Mouse (Mus musculus) layer of hippocampus, postnatal 25 days (tissue): Measurements from ENCODE around the gene Ptpn9. TPM values are rescaled to one million over a fixed set of nuclear protein-coding genes. Genes with fewer than 3 reads are reported as not detected.
A peak's percentile ranks its signal among the peaks of the same experiment; 100 is the strongest.

Experiments
- DNase-seq, 2 experiments: peaks; one replicate each; pipeline ENCODE4 v3.0.0; 2022; ENCODE audit warnings: mixed read lengths in 2 of 2, low spot score in 1 of 2; ENCODE audit errors: extremely low spot score in 1 of 2
- total RNA-seq, 2 experiments: library from RNA; stranded (reverse); gene quantifications; 2 replicates each; pipeline ENCODE4 v1.2.3; 2021

Gene Ptpn9
- total RNA-seq, 2 experiments from 2014 or later = 29.2 to 30.9 TPM

DNA sequence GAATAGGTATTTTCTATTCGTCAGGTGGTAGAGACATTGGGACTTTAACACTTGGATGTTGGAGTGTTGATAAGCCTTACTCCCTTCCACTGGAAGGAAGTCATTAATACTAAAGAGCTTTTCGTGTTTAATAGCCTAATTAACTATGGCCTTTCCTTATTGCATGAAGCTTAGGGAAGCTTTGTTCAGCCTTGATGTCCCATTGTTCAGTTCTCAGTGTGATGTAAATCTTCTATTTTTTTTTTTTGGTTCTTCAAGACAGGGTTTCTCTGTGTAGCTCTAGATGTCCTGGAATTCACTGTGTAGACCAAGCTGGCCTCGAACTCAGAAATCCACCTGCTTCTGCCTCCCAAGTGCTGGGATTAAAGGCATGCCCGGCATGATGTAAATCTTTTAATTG lies 18.2 kb downstream of the Ptpn9 start:
- no peak for DNase-seq

DNA sequence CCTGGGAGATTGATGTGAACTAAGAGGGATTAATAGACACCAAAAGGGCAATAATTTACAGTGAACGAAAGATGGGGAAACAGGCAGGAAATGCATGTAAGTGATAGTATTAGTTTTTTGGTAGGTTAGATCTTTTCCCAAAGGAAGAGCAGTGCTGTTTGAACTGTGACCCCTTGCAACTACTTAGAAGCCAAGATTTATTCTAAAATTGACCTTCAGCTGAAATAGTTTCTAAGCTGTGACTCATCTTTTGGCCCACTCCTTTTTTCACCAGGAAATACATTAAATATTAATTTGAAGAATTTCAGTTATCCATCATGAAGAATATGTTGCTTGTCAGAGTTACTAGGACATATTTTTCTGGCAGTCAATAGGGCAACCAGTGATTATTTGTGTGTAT lies 19.0 kb downstream of the Ptpn9 start:
- DNase-seq = no peak

DNA sequence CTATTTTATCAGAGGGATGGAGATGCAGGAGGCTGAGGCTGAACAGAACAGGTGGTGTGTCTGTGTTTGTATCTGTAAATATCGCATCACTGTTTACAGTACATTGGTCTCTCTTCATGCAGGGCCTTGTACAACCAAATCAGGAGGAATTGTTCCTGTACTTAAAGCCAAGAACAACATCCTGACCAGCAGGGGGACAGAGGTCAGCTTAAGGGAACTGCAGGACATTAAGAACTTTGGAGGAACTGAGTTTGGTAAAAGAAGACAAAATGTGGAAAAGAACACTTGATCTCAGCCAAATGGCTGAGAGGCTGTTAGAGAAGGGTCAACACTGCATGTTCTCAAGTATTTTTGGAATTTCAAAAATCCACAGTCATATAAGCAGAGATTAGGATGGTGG lies 20.0 kb downstream of the Ptpn9 start:
- DNase-seq = no peak

DNA sequence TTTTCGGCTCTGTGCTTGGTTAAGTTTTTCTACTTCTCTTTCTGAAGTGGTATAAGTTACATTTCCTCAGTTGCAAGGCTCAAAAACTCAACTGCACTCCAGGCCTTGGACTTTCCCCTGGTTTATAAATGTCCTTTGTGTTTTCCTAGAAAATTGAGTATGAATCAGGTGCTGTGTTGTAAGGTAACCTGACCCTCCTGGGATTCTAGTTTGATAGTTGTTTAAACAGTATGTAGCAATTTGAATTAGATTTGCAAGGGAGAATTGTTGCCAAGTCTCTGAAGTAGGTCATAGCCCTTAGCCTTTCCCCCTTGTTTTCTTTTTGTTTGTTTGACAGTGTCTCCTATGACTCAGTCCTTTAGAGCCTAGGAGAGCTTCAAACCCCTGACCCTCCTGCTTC lies 22.9 kb downstream of the Ptpn9 start:
- DNase-seq = no peak

DNA sequence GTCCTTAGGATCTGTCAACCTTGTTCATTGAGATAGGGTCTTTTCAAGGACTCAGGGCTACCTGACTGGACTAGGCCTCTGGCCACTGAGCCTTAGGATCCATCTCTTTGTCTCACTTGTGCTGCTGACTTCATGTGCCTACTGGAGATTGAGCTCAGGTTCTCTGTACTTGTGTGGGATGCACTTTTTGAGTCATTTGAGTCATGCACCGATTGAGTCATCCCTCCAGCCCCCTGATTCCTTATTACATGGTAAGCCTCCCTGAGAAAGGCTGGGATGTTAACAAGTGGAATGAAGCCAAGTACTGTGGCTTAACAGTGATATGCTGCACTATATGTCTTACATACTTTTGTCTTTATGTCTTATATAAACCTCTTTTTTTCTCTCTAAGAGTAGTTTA lies 37.0 kb downstream of the Ptpn9 start:
- no peak for DNase-seq

DNA sequence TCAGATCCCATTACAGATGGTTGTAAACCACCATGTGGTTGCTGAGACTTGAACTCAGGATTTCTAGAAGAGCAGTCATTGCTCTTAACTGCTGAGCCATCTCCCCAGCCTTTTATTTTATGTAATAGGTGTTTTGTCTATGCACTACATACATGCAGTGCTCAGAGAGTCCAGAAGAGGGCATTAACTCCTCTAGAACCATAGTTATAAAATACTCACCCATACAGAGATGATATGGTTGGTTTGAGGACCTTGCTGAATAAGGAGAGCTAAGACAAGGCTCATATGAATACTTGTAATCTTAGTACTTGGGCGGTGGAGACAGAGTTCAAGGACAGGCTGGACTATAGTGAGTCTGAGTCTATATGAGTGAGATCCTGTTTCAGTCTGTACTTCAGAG lies 61.5 kb downstream of the Ptpn9 start:
- DNase-seq = peak in 1 of 2 experiments; percentile 54

DNA sequence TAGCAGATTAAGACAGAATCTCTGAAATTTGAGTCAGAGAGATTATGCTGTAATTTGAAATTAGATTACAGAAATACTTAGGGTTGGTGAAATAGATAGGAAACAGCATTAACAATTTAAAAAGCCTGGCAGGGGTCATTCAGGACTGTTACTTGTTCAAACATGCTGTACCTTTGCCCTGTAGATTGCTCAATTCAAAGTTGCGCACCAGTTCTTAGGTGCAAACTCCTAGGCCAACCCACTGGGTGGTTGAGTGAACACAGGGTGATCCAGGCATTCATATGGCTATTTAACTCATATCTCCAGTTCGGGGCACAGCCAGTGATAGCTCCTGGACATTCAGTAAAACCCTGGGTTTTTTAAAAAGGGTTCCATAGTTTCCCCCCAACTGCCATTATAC lies 69.4 kb downstream of the Ptpn9 start:
- DNase-seq = no peak

DNA sequence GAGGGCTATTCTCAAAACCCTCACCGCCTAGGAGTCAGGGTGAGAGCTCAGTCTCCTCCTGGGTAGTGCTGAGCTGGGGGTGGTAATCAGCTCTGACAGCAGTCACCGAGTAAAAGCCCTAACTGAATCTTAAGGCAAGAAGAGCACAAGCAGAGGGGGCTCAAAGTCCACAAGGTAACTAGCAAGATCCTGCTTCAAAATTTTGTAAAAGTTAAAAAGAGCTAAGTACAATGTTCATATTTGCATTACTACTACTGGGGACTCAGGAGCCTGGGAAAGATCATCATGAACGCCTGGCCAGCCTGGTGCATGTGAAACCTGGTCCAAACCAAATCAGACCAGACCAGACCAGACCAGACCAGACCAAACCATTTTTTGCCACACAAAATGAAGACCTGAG lies 73.5 kb downstream of the Ptpn9 start:
- no peak for DNase-seq

DNA sequence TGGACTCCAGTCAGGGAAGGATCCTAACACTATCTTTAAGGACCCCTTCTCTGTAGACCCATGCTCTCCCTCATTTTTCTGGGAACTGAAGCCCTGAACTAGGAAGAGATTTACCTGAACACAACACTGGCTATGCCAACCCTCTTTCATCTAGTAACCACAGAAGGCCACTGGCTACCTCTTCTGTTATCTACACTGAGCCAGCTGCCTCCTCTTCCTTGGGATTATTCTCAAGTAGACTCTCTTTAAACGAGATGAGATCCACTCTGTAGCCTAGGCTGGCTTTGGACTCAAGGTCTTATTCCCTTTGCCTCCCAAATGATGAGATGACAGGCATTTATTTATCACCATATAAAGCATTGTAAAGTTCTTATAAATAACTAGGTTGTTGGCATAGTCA lies 75.5 kb downstream of the Ptpn9 start:
- no peak for DNase-seq

DNA sequence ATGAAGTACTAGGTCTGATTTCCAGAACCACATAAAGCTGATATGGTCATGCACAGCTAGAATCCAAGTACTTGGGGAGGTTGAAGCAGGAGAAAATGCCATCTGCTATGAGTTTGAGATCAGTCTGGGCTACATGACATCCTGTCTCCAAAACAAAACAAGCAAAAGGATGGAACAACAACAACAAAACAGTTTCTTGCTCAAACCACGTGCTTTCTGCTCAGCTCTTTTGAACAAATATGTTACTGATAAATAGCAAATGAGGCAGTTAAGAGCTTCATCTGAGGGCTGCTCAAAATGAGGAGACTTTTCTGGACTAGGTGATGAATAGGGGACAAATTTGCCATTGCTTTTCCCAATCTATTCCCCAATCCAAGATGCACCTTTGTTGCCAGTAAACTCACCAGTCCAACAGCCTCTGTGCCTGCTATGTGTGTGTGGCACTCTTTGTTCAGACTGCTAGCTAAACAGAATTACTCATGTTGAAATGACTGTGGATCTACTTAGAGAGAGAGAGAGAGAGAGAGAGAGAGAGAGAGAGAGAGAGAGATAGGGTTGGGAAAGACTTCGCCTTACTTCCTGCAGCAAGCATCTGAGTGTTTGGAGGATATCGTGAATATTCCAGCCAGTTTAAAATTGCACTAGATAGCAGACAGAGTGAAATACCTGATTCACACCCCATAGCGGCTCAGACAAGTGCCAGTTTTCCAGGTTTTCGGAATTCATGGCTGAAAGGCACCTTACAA lies 76.2 kb downstream of the Ptpn9 start:
- no peak for DNase-seq

DNA sequence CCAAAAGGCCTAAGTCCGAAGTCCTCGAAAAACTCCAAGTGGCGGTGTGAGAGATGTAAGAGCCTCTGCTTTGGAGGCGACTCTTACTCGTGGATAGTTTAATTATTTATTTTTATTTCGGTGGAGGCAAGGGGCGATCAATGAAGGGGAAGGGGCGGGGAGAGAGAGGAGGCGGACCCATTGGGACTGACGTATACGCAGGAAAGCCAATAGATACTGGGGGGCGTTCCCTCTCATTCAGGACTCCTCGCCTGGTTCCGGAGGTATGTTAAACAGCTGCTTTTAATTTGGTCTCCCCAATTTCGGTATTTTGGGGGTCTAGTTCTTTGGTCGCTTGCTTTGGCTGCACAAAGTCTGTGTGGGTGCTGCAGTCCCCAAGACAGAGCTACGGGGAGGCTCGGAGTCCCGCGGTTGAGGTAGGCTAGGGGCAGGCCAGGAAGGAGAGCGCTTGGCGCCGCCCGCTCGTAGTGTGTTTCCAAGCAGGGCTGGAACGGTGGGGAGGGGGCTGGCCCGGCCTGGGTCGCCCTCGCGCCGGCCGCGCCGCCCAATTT lies 77.2 kb downstream of the Ptpn9 start, which contains the start of gene Sin3a:
TSS of gene Sin3a (plus strand) at position 240 of the 551 bp plus-strand sequence.
- DNase-seq = peak; percentile 44 to 59

DNA sequence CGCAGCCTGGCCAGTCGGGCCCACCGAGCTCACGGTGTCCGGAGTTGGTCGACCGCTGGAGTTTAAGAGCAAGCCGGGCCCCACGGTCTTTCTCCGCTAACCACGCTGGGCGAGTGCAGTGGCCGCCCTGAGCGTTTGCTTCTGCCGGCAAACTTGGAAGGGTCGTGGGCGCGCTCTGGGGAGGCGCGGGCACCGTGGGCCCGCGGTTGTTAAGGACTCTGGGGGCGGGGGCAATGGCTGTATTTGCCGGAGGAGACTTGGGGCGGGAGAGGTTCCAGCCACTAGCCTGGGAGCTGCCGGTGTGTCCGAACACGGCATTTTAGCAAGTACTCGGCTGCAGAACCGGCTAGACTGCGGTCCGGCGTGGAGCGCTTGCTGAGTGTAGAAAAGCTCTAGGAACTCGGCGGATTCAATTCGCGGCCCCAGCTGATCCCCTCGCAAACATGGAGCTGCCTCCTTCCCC lies 77.8 kb downstream of the Ptpn9 start:
- DNase-seq = no peak

DNA sequence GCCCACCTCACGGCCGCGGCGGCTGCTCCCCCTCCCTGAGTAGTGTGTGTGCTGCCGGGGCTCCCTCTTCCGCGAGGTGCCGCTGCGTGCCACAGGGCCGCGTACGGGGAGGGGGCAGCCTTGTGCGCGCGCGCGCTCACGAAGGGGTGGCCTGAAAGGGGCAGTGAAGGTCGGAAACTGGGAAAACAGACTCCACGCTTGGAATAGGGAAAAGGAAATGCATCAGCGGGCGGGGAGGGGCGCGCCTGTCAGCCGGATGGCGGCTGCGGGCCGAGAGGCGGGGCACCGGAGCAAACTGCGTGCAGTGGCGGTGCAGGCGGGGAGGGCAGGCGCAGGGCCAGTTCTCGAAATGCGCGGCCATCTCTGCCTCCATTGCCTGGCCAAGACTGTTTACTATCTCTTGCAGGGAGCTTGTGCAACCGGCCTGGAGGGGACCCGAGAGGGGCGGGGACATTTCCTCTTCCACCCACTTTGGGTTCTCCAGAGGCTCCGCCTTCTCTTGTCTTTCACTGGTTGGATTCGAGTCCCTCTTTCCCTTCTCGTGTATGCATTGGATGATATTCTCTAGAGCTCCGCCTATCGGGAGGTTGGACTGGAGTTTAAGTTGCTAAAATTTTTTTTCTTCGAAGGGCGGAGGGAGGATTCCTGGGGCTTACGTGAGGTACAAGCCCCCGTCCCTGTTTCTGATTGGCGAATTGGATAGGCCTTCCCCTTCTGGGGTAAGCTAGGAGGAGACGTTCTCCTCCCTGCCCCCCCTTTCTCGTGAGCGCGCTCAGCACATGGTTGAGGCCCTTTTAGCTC lies 78.5 kb downstream of the Ptpn9 start:
- peak; percentile 74 to 79 for DNase-seq

DNA sequence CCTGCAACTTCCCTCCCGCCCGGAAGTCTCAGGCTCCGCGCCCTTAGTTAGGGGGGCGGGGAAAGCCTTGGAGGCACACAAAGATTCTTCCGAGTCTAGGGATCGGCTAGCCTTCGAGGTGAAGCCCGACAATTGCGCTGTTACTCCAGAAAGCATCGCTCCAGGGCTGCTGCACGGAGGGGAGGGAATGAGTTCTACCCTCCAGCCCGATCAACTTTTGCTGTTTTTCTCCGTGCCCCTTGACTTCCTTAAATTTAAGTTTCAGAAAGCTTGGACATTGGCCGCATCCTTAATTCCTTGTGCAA lies 79.0 kb downstream of the Ptpn9 start:
- no peak for DNase-seq

DNA sequence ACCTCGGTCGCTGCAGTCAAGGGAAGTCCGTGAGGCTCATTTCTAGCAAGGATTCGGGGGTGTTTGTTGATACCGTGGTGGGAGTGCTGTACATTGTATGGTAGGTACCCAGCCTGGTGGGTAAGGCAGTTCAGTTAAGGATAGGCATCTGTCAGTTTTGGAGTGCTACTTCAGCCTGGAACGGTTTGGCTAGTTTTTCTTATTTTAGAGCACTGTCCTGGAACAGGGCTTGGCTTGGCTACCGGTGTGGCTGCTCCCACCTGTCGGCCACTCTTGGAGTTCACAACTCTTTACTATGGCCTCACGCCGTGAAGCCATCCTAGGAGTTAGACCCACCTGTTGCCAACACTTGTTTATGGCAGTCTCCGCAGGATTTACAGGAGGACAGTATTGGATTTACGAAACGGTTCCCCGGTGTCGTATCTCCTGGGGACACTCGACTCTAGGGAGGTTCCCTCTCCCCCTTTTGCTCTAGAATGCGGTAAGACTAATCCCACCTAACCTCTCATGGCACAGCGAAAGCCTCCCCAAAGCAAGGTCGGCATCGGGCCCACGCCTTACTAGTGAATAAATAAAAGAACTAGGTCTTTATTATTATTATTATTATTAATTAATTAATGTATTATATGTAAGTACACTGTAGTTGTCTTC lies 79.6 kb downstream of the Ptpn9 start:
- peak in 1 of 2 experiments; percentile 10 for DNase-seq

DNA sequence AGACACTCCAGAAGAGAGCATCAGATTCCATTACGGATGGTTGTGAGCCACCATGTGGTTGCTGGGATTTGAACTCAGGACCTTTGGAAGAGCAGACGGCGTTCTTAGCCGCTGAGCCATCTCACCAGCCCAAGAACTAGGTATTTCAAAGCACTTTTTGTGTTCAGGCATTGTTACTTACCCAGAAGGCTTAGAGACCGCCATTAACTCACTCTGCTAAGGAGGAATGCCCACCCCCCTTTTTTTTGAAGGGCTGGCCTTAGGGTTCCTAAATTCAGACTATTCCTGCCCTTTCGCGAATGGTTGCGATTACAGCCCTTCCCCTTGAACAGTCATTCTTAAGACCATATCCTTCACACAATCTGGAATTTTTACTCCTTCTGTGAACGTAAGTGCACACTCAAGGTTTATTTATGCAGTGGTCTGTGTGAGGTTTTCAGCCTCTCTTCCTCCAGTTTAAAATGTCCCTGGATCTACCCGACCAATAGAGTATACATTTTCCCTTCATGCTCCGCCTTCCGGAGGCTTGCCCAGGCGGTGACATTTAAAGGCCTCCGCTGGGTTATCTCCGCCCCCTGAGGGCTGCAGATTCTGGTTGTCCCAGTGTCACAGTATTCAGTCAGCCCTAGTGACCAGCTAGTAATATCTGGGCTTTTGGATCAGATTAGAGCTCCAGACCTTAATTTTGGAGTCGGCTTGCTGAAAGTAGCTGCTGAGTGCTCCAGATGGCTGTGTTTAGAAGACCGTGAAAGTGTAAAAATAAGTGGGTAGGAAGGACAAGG lies 80.3 kb downstream of the Ptpn9 start:
- peak; percentile 21 to 34 for DNase-seq

DNA sequence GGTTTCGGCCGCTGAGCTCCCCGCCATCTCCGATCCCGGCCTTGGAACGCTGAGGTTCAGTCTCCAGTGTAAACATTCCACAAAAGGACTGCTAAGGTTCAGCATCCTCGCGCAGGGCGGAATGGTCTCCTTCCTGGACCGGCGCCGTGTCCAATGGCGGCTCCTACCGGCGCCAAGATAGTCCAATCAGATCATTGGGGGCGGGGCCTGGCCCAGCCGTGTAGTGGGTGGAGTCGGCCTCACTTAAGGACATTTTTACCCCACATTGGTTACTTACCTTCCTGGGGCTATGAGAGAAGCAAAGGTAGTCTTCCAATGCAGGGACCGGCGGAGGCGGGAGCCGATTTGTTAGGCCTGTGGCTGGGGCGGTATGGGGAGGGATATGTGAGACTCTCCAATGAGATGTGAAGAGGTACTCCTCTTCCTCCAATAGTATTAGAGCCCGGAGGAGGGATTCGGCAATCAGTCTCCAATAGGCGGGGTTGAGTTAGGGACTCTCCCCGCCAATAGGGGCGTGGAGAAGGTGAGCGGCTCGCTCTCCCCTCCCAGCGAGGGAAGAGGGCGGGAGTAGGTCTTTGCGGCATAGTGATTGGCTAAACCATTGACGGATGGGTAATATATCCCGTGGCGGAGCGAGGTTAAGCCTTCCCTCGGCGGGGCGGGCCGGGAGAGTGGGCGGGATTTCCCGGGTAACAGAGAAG lies 81.1 kb downstream of the Ptpn9 start:
- DNase-seq = peak; percentile 86 to 89

DNA sequence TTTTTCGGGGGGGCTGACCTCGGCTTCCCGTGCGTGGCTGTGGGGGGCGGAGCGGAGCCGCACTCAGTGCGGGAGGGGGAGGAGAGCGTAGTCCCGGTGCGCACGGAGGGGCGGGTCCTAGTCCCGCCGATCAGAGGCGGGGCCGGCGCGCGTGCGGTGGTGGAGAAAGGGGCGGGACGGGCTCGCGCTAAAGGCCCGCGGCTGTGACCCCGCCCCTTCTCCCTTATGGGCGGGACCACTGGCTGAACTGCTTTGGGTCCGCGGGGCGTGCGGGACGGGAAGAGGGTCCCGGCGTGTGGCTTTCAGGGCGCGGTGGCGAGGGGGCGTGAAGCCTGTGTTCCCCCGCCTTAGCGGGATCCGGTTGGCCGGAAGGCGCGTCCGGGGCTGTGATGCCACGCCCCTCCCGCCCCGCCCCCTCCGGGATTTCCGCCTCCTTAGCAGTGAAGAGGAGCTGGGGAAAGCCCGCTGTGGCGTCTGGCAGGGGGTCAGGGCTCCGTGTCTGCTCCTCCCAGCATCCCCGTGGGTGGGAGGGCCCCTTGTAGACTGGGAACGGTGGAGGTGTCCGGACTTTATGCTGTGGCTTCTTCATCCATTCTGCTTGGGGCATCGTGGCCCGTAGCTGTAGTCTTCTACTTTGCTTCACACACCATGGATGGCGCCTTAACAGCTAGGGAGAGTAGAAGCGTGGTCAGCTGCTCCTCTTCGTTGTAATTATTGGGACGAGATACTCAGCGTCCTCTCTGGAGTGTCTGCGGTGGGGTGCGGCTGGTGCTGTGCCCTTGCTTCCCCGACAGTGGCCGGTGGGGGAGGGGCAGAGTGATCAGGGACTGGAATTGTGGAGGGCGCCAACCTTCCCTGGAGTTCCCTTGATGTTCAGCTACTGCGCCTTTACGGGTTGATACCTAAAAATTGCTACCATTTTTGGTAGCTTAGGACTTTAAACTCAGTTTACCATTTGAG lies 82.3 kb downstream of the Ptpn9 start:
- peak; percentile 66 to 85 for DNase-seq

DNA sequence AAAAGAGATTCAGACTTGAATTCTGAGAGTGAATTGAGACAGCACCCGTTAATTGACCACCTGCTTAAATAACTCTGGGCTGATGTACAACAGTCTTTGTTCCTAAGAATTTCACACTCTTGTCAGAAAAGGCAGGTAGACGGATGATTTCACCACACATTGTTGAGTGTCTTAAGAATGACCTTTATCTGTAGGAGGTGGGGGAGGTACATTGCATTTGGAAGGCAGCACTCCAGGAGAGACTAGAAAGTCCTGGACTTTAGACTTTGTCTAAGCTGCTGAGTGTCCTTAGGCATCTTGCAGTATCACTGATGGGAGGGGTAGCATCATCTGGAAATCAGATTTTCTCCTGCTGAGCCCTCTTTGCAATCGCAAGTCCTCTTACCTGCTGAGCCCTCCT lies 87.5 kb downstream of the Ptpn9 start:
- DNase-seq = no peak
